ENCODE assay signal across 12 mouse cellular contexts in genomic region chr4:55478333-55478732, GRCm38 (mm10). TPM values are rescaled to one million over a fixed set of nuclear protein-coding genes. Genes with fewer than 3 reads are reported as not detected.
DNase-seq lines count a peak whose midpoint lies in the region; ATAC-seq and TF ChIP-seq lines count a peak whose summit lies in the region.
"Had no signal": no experiment of that assay in that cellular context is flagged by ENCODE, and none has a peak within 500 bp of the region (broad histone marks: within the 10 kb centered on the region; RNA-seq: fewer than 3 reads in every experiment).

No protein-coding gene starts in this region.

- H3K27ac ChIP-seq in intestine, embryonic 16.5 days (ENCODE audit: low read length) = no peak overlapping the region
- no peak overlapping the region for H3K27ac ChIP-seq in intestine, postnatal 0 days (ENCODE audit: low read depth, low read length)
- 0 out of 2 replicates have a peak overlapping the region, but pooled peaks have one; percentile 28 for H3K27ac ChIP-seq in neural tube, embryonic 13.5 days (replicated peaks)
- H3K27ac ChIP-seq: embryonic facial prominence, embryonic 12.5 days; liver, embryonic 14.5 days had no signal

- peak; percentile 59 to 65 for DNase-seq in cerebellum, postnatal 10 days
- DNase-seq in cerebellum, postnatal 25 days = no peak
- DNase-seq in neural tube, embryonic 10.5 days (ENCODE audit: extremely low spot score, low spot score) = no peak
- DNase-seq in adrenal gland, postnatal 36 days = no peak
- no peak for DNase-seq in adrenal gland, adult (ENCODE audit: inconsistent age in 2 of 2, low spot score in 1 of 2)

- no peak for TF ChIP-seq CTCF in intestine, postnatal 0 days (IDR thresholded peaks at IDR 0.05; ENCODE audit: low read depth)

- ATAC-seq in intestine, embryonic 16.5 days = 0 out of 2 replicates have a peak, but pooled peaks have one; percentile 23
- ATAC-seq in intestine, postnatal 0 days = no peak
- peak; percentile 59 for ATAC-seq in neural tube, embryonic 13.5 days (ENCODE audit: low read depth)
- ATAC-seq: inflammation-experienced regulatory T-cells, adult 6 months had no signal

- no peaks in the 10 kb centered on the region for H3K27me3 ChIP-seq in intestine, embryonic 16.5 days (replicated peaks; ENCODE audit: control insufficient read depth, insufficient read depth, low read length)
- no peaks in the 10 kb centered on the region for H3K27me3 ChIP-seq in intestine, postnatal 0 days (replicated peaks; ENCODE audit: control insufficient read depth, insufficient read depth, low read length)
- no peaks in the 10 kb centered on the region for H3K27me3 ChIP-seq in neural tube, embryonic 13.5 days
- H3K27me3 ChIP-seq: CH12.LX; embryonic facial prominence, embryonic 12.5 days had no signal

- no peak overlapping the region for H3K4me2 ChIP-seq in intestine, embryonic 16.5 days (ENCODE audit: low read depth, low read length)
- H3K4me2 ChIP-seq in intestine, postnatal 0 days (replicated peaks; ENCODE audit: low read depth) = no peak overlapping the region
- H3K4me2 ChIP-seq in neural tube, embryonic 13.5 days = no peak overlapping the region
- H3K4me2 ChIP-seq: embryonic facial prominence, embryonic 12.5 days had no signal

- no peaks in the 10 kb centered on the region for H3K36me3 ChIP-seq in intestine, embryonic 16.5 days (ENCODE audit: control insufficient read depth, insufficient read depth, low read length)
- no peaks in the 10 kb centered on the region for H3K36me3 ChIP-seq in intestine, postnatal 0 days (ENCODE audit: control insufficient read depth, insufficient read depth)
- H3K36me3 ChIP-seq in neural tube, embryonic 13.5 days = no peaks in the 10 kb centered on the region
- H3K36me3 ChIP-seq: embryonic facial prominence, embryonic 12.5 days had no signal

- 75% methylated on average over 5 of the region's 5 CpGs for WGBS in intestine, embryonic 16.5 days
- 71% methylated on average over 5 of the region's 5 CpGs for WGBS in intestine, postnatal 0 days
- WGBS in neural tube, embryonic 13.5 days = 59% methylated on average over 5 of the region's 5 CpGs

- H3K9me3 ChIP-seq in intestine, embryonic 16.5 days (ENCODE audit: control insufficient read depth, low read length) = no peaks in the 10 kb centered on the region
- H3K9me3 ChIP-seq in intestine, postnatal 0 days (ENCODE audit: control insufficient read depth) = no peaks in the 10 kb centered on the region
- H3K9me3 ChIP-seq in neural tube, embryonic 13.5 days = no peaks in the 10 kb centered on the region
- H3K9me3 ChIP-seq: embryonic facial prominence, embryonic 12.5 days had no signal

- H3K9ac ChIP-seq in intestine, embryonic 16.5 days (ENCODE audit: low read depth, low read length) = no peak overlapping the region
- H3K9ac ChIP-seq in intestine, postnatal 0 days (ENCODE audit: low read depth, low read length) = no peak overlapping the region
- H3K9ac ChIP-seq in neural tube, embryonic 13.5 days = no peak overlapping the region
- H3K9ac ChIP-seq: embryonic facial prominence, embryonic 12.5 days; liver, embryonic 14.5 days had no signal

- H3K4me1 ChIP-seq in intestine, embryonic 16.5 days (ENCODE audit: control insufficient read depth, insufficient read depth, low read length) = no peaks in the 10 kb centered on the region
- no peaks in the 10 kb centered on the region for H3K4me1 ChIP-seq in intestine, postnatal 0 days (replicated peaks; ENCODE audit: control insufficient read depth, insufficient read depth, low read length)
- H3K4me1 ChIP-seq in neural tube, embryonic 13.5 days (replicated peaks) = peaks cover 23% of the 10 kb centered on the region; the same call in 1 of the 2 replicates

- H3K4me3 ChIP-seq in intestine, embryonic 16.5 days (ENCODE audit: low read length) = no peak overlapping the region
- H3K4me3 ChIP-seq in intestine, postnatal 0 days (ENCODE audit: low read depth, low read length) = no peak overlapping the region
- no peak overlapping the region for H3K4me3 ChIP-seq in neural tube, embryonic 13.5 days
- H3K4me3 ChIP-seq: embryonic facial prominence, embryonic 12.5 days had no signal

RNA-seq across cellular contexts. Expression of gene Klf4, which starts 53.9 kb away (rescaled TPM):
- 8.5 and 8.6 TPM in 2 replicates for polyA plus RNA-seq in intestine, embryonic 16.5 days (2015; fragmentation: Nextera tagmentation; extraction: Ambion mirVana)
- 23.6 and 28.4 TPM in 2 replicates for polyA plus RNA-seq in intestine, postnatal 0 days (2015; fragmentation: Nextera tagmentation; extraction: Ambion mirVana)
- polyA plus RNA-seq in neural tube, embryonic 13.5 days (2015; fragmentation: Nextera tagmentation; extraction: Ambion mirVana) = 2.7 and 3.9 TPM in 2 replicates
- total RNA-seq in adrenal gland, postnatal 36 days (2021) = 10 to 100 TPM; 15.4 to 28.8 TPM

Comparison
In these comparisons a context has a peak if more than half of its experiments do, and no peak if none do; other contexts are left out.
1. DNase-seq: peak in cerebellum, postnatal 10 days (2 of 2); none in cerebellum, postnatal 25 days (0 of 2), neural tube, embryonic 10.5 days (single experiment), adrenal gland, postnatal 36 days (0 of 2) and adrenal gland, adult (0 of 2).